Mouse (Mus musculus) liver, postnatal 0 days (tissue): ENCODE measurements around the gene Lamb1. TPM values are rescaled to one million over a fixed set of nuclear protein-coding genes. Genes with fewer than 3 reads are reported as not detected.

ENCODE experiments used
- ATAC-seq: fragments of 200-750 bp; cut with Nextera tagmentation; 2 replicates; pipeline ENCODE4 v1.8.0; 2017; ENCODE audit warnings: mild to moderate bottlenecking, moderate library complexity
- DNase-seq: peaks from one replicate; pipeline ENCODE4 v3.0.0-alpha.2; 2016
- H3K27ac ChIP-seq: fragments of 300-500 bp; sonication (generic); 2 replicates; pipeline ENCODE4 v1.5.1; 2014; ENCODE audit warnings: antibody characterized with exemption, moderate library complexity, mild to moderate bottlenecking, low read depth
- H3K27me3 ChIP-seq: fragments of 300-500 bp; sonication (generic); 2 replicates; pipeline ENCODE4 v1.6.1; 2014; ENCODE audit warnings: low read length, control low read depth, mixed read lengths; ENCODE audit not compliant: insufficient read depth
- H3K36me3 ChIP-seq: fragments of 300-500 bp; sonication (generic); replicated peaks from 2 replicates; pipeline ENCODE4 v1.6.1; 2014; ENCODE audit warnings: mild to moderate bottlenecking, control low read depth, low read length, moderate library complexity, mixed read lengths; ENCODE audit not compliant: insufficient read depth
- H3K4me1 ChIP-seq: fragments of 300-500 bp; sonication (generic); 2 replicates; pipeline ENCODE4 v1.6.1; 2014; ENCODE audit warnings: antibody characterized with exemption, mild to moderate bottlenecking, control low read depth; ENCODE audit not compliant: insufficient read depth
- H3K4me2 ChIP-seq: fragments of 300-500 bp; sonication (generic); 2 replicates; pipeline ENCODE4 v1.6.1; 2014; ENCODE audit warnings: low read depth, mild to moderate bottlenecking, low read length, moderate library complexity, mixed read lengths
- H3K4me3 ChIP-seq: fragments of 300-500 bp; sonication (generic); 2 replicates; pipeline ENCODE4 v1.5.1; 2014; ENCODE audit warnings: low read depth, low read length
- H3K9ac ChIP-seq: fragments of 300-500 bp; sonication (generic); replicated peaks from 2 replicates; pipeline ENCODE4 v1.6.1; 2014; ENCODE audit warnings: mild to moderate bottlenecking, moderate library complexity
- H3K9me3 ChIP-seq: fragments of 300-500 bp; sonication (generic); 2 replicates; pipeline ENCODE4 v1.6.1; 2016; ENCODE audit warnings: mild to moderate bottlenecking, control low read depth, low read length, mixed read lengths
- CTCF ChIP-seq: sonication (generic); IDR thresholded peaks from 2 replicates; pipeline ENCODE4 v1.5.1; 2016; ENCODE audit warnings: antibody characterized with exemption, low read depth
- EP300 ChIP-seq: IDR thresholded peaks from 2 replicates; pipeline ENCODE4 v1.6.1; 2016; ENCODE audit warnings: antibody characterized with exemption, low read depth, mild to moderate bottlenecking
- WGBS: fragments of 180-500 bp; shearing (Covaris S2); extraction: QIAGEN DNeasy Blood & Tissue Kit; methylation state at CpG from one replicate; pipeline ENCODE4 v1.1.7; 2014; ENCODE audit not compliant: insufficient replicate concordance; 5-methylcytosine and 5-hydroxymethylcytosine counted together
- polyA plus RNA-seq: library from polyadenylated mRNA; unstranded; fragments of >200 nt; fragmentation: Nextera tagmentation; extraction: Ambion mirVana; gene quantifications from 2 replicates; pipeline ENCODE4 v1.2.1, GENCODE M21; 2015

Gene Lamb1
- polyA plus RNA-seq, 1 experiment from 2014 or later: 3.1 TPM

DNA sequence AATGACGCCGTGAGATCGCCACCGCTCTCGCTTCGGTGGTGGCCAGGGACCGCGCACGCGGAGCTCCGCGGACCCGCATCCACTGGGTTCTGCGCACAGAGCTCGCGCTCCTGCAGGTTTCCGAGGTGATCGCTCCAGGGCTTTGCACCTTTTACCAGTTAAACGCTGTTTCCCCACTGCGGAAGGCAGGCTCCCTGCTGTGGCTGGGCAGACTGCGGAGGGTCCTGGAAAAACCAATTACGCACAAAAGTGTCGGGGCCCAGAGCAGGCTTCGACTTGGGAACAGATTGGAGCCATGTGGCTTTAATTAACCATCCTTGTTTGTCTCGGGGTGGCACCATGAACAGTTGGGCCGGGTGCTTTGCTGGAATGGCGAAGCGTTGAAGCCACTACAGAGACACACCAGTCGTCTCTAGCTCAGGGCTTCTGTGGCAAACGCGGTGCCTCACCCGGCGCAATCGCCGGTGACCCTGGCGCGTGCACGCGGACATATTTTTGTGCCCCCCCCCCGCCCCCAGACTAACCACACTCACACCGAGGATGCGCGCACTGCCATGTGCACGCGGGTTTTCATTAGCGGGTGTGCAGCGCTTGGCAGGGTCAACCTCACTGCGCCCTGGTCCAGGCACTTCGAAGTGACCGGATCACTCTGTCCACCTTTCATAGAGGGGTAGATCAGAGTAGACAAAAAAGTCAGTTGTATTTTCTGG, 843 bp downstream of the Lamb1 start:
- H3K9ac ChIP-seq: no peak overlapping the region; the same call in 1 of the 2 replicates
- DNase-seq: no peak
- TF ChIP-seq EP300 (no peak), CTCF (no peak)
- H3K27me3 ChIP-seq: peaks cover 35% of the 10 kb centered on the region
- no peak overlapping the region for H3K27ac ChIP-seq
- no peaks in the 10 kb centered on the region for H3K36me3 ChIP-seq
- H3K9me3 ChIP-seq: no peaks in the 10 kb centered on the region
- ATAC-seq: no peak
- 1% methylated on average over 50 of the region's 50 CpGs for WGBS
- H3K4me3 ChIP-seq: peak overlapping the region; percentile 37
- H3K4me1 ChIP-seq: no peaks in the 10 kb centered on the region
- H3K4me2 ChIP-seq: peak overlapping the region; percentile 66

DNA sequence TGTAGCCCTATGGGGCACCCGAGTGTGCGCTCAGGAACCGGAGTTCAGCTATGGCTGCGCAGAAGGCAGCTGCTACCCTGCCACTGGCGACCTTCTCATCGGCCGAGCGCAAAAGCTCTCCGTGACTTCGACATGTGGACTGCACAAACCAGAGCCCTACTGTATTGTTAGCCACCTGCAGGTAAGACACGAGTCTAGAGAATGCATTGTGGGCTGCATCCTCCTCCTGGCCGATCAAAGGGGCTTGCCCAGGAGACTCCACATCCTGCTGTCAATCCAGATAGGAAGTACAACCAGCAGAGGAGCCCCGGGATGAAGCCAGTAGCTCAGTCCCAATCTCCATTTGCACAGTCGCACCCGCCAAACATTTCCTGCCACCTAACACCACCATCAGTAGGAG, 1.7 kb downstream of the Lamb1 start:
- TF ChIP-seq EP300 (no peak), CTCF (no peak)
- ATAC-seq: no peak
- Histone ChIP-seq H3K27ac (no peak overlapping the region), H3K27me3 (peaks cover 35% of the 10 kb centered on the region), H3K4me1 (no peaks in the 10 kb centered on the region), H3K4me2 (0 out of 2 replicates have a peak overlapping the region, but pooled peaks have one; percentile 6), H3K4me3 (peak overlapping the region; percentile 37; the same call in 1 of the 2 replicates), H3K9ac (no peak overlapping the region), H3K36me3 (no peaks in the 10 kb centered on the region), H3K9me3 (no peaks in the 10 kb centered on the region)
- no peak for DNase-seq
- 13% methylated on average over 15 of the region's 15 CpGs for WGBS

DNA sequence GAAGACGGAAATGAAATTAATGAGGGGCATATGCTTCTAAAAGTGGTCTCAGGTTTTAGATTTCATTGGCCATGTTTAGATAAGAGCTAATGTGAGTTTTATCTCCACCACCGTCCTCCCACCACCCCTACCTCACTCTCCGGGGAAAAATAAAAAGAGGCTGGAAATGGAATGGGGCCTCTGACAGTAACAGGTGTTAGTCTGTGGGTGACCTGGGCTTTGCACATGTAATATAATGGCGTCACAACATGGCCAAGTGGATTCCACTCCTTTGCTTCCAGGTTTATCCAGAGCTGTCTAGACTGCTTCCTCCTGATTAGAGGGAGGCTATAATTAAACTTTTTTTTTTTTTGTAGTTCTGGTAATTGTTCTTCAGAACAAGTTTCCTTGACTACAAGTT, 2.3 kb downstream of the Lamb1 start:
- H3K27ac ChIP-seq: no peak overlapping the region
- H3K4me3 ChIP-seq: no peak overlapping the region
- H3K9me3 ChIP-seq: no peaks in the 10 kb centered on the region
- no peaks in the 10 kb centered on the region for H3K36me3 ChIP-seq
- no peak overlapping the region for H3K4me2 ChIP-seq
- 54% methylated on average over 4 of the region's 4 CpGs for WGBS
- H3K9ac ChIP-seq: no peak overlapping the region
- H3K4me1 ChIP-seq: peaks cover 3% of the 10 kb centered on the region; the same call in 1 of the 2 replicates
- peaks cover 32% of the 10 kb centered on the region for H3K27me3 ChIP-seq
- DNase-seq (no peak), ATAC-seq (no peak)
- TF ChIP-seq EP300 (no peak), CTCF (no peak)

DNA sequence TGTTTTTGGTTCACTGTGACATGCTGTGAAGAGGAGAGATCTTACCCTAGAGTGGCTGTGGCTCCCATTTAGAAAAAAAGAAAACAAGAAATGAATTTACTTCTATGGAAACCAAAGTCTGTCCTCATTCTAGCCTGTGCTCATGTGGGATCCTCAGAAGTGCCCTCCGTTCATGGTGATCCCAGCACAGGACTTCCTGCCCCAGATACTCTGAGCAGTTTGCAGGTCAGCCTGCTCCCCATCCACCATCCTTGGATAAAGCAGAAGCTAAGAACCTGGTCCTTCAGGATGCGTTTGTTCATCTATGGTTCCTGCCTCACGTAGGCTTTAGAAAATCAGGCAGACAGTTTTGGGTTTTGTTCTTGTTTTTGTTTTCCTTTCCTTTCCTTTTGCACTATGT, 3.3 kb downstream of the Lamb1 start:
- 64% methylated on average over 3 of the region's 3 CpGs for WGBS

DNA sequence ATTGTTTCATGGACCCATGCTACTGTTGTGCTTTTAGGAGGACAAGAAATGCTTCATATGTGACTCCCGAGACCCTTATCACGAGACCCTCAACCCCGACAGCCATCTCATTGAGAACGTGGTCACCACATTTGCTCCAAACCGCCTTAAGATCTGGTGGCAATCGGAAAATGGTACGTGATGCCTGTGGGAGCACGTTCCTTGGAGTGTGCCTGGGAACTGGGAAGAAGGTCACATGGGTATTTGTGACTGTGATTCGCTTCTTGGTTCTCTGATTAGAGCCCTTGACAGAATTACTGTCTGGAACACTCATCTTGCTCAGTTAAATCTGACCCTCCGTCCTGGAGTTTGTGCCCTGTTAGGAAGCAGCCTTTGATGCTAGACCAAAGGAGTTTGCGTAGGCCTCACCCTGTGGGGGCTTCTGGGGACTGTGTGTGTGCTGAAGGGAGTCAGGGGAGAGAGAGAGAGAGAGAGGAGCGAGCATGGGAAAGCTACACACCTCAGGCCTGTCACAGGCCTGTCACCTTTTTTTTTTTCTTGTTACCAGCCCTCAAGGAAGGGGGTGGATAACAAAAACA, 4.1 kb downstream of the Lamb1 start:
- no peak overlapping the region for H3K9ac ChIP-seq
- TF ChIP-seq EP300: no peak
- no peak for TF ChIP-seq CTCF
- WGBS: 71% methylated on average over 12 of the region's 12 CpGs
- no peak overlapping the region for H3K27ac ChIP-seq
- no peak for DNase-seq
- H3K4me1 ChIP-seq: peaks cover 3% of the 10 kb centered on the region; the same call in 1 of the 2 replicates
- no peak overlapping the region for H3K4me3 ChIP-seq
- peaks cover 32% of the 10 kb centered on the region for H3K27me3 ChIP-seq
- H3K4me2 ChIP-seq: no peak overlapping the region
- H3K36me3 ChIP-seq: no peaks in the 10 kb centered on the region
- H3K9me3 ChIP-seq: no peaks in the 10 kb centered on the region
- ATAC-seq: no peak

More for the DNA sequence above, 3.3 kb downstream of the Lamb1 start:
- H3K4me1 ChIP-seq: peaks cover 3% of the 10 kb centered on the region; the same call in 1 of the 2 replicates
- peaks cover 32% of the 10 kb centered on the region for H3K27me3 ChIP-seq
- H3K9me3 ChIP-seq: no peaks in the 10 kb centered on the region
- ATAC-seq: no peak
- no peak for DNase-seq
- no peaks in the 10 kb centered on the region for H3K36me3 ChIP-seq
- no peak overlapping the region for H3K9ac ChIP-seq
- H3K4me2 ChIP-seq: no peak overlapping the region
- TF ChIP-seq EP300 (no peak), CTCF (no peak)
- H3K4me3 ChIP-seq: no peak overlapping the region
- no peak overlapping the region for H3K27ac ChIP-seq

DNA sequence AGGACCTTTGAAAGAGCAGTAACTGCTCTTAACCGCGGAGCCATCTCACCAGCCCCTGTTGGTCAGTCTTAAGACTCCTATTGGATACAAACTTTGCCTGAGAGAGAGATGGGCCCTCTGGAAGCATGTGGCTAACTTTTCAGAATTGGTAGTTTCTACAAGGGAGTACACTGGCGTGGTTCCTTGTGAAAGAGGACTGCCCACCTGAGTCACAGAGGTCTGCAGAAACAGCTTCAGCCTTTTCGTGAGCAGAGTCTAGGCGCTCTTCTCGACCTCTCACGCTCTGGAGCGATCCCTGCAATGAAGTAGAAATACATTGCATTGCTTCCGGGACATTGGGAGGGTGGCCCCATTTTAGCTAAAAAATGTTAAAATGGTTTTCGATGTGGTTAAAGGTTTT, 5.3 kb downstream of the Lamb1 start:
- peaks cover 3% of the 10 kb centered on the region; the same call in 1 of the 2 replicates for H3K4me1 ChIP-seq
- no peak overlapping the region for H3K4me2 ChIP-seq
- peaks cover 21% of the 10 kb centered on the region for H3K27me3 ChIP-seq
- no peaks in the 10 kb centered on the region for H3K9me3 ChIP-seq
- DNase-seq (no peak), ATAC-seq (no peak)
- H3K27ac ChIP-seq: no peak overlapping the region
- TF ChIP-seq EP300 (no peak), CTCF (no peak)
- WGBS: 82% methylated on average over 10 of the region's 10 CpGs
- no peak overlapping the region for H3K9ac ChIP-seq
- H3K4me3 ChIP-seq: no peak overlapping the region
- no peaks in the 10 kb centered on the region for H3K36me3 ChIP-seq
